Mouse (Mus musculus) stomach, embryonic 14.5 days (tissue): ENCODE measurements around the gene Spp1. TPM values are rescaled to one million over a fixed set of nuclear protein-coding genes. Genes with fewer than 3 reads are reported as not detected.

Source experiments
- ATAC-seq: fragments of 200-750 bp; cut with Nextera tagmentation; 2 replicates; pipeline ENCODE4 v1.8.0; 2017; ENCODE audit warnings: low read depth, moderate TSS enrichment; ENCODE audit not compliant: insufficient number of reproducible peaks, insufficient read depth, low FRiP score
- H3K27ac ChIP-seq: fragments of 300-500 bp; sonication (generic); 2 replicates; pipeline ENCODE4 v1.5.1; 2014; ENCODE audit warnings: mild to moderate bottlenecking, low read length, moderate library complexity, mixed read lengths
- H3K27me3 ChIP-seq: fragments of 300-500 bp; sonication (generic); 2 replicates; pipeline ENCODE4 v1.6.1; 2014; ENCODE audit warnings: low read length, control low read depth, mixed read lengths; ENCODE audit not compliant: control insufficient read depth, insufficient read depth
- H3K36me3 ChIP-seq: fragments of 300-500 bp; sonication (generic); 2 replicates; pipeline ENCODE4 v1.6.1; 2014; ENCODE audit warnings: mild to moderate bottlenecking, control low read depth, low read length, moderate library complexity, mixed read lengths; ENCODE audit not compliant: control insufficient read depth, insufficient read depth
- H3K4me1 ChIP-seq: fragments of 300-500 bp; sonication (generic); 2 replicates; pipeline ENCODE4 v1.6.1; 2014; ENCODE audit warnings: low read length, control low read depth, mixed read lengths; ENCODE audit not compliant: control insufficient read depth, insufficient read depth
- H3K4me2 ChIP-seq: fragments of 300-500 bp; sonication (generic); replicated peaks from 2 replicates; pipeline ENCODE4 v1.6.1; 2014; ENCODE audit warnings: low read depth, low read length, control low read depth
- H3K4me3 ChIP-seq: fragments of 300-500 bp; sonication (generic); 2 replicates; pipeline ENCODE4 v1.5.1; 2014; ENCODE audit warnings: low read depth, low read length, control low read depth
- H3K9ac ChIP-seq: fragments of 300-500 bp; sonication (generic); replicated peaks from 2 replicates; pipeline ENCODE4 v1.6.1; 2014; ENCODE audit warnings: low read depth, mild to moderate bottlenecking, control low read depth, low read length, moderate library complexity, mixed read lengths
- H3K9me3 ChIP-seq: fragments of 300-500 bp; sonication (generic); 2 replicates; pipeline ENCODE4 v1.6.1; 2016; ENCODE audit warnings: low read depth, low read length, control low read depth; ENCODE audit not compliant: control insufficient read depth
- WGBS: fragments of 180-500 bp; shearing (Covaris S2); extraction: QIAGEN DNeasy Blood & Tissue Kit; methylation state at CpG from one replicate; pipeline ENCODE4 v1.1.7; 2014; 5-methylcytosine and 5-hydroxymethylcytosine counted together
- polyA plus RNA-seq: library from polyadenylated mRNA; unstranded; fragments of >200 nt; fragmentation: Nextera tagmentation; extraction: Ambion mirVana; gene quantifications from 2 replicates; pipeline ENCODE4 v1.2.1, GENCODE M21; 2014

The Spp1 gene
- polyA plus RNA-seq, 1 experiment from 2014 or later: 8.2 TPM

- 60% methylated on average over 3 of the region's 3 CpGs for WGBS
- H3K4me1 ChIP-seq: no peaks in the 10 kb centered on the region
- no peak overlapping the region for H3K4me2 ChIP-seq
- no peaks in the 10 kb centered on the region for H3K27me3 ChIP-seq
- no peak for ATAC-seq
- no peak overlapping the region for H3K4me3 ChIP-seq
- no peak overlapping the region for H3K27ac ChIP-seq
- H3K9me3 ChIP-seq: no peaks in the 10 kb centered on the region
- H3K9ac ChIP-seq: no peak overlapping the region
- H3K36me3 ChIP-seq: no peaks in the 10 kb centered on the region
Measured at GRCm38 (mm10) chr5:104402651-104403050, 32.3 kb upstream of the Spp1 start.

GRCm38 (mm10) chr5:104403351-104403750 lies 31.6 kb upstream of the Spp1 start:
- H3K4me3 ChIP-seq: no peak overlapping the region
- H3K9me3 ChIP-seq: no peaks in the 10 kb centered on the region
- no peaks in the 10 kb centered on the region for H3K4me1 ChIP-seq
- ATAC-seq: no peak
- H3K9ac ChIP-seq: no peak overlapping the region
- H3K27ac ChIP-seq: no peak overlapping the region
- no peaks in the 10 kb centered on the region for H3K27me3 ChIP-seq
- H3K36me3 ChIP-seq: no peaks in the 10 kb centered on the region
- 64% methylated on average over 3 of the region's 3 CpGs for WGBS
- H3K4me2 ChIP-seq: no peak overlapping the region

- WGBS: 82% methylated on average over 7 of the region's 7 CpGs
- no peaks in the 10 kb centered on the region for H3K27me3 ChIP-seq
- H3K9ac ChIP-seq: no peak overlapping the region
- no peaks in the 10 kb centered on the region for H3K36me3 ChIP-seq
- H3K4me3 ChIP-seq: no peak overlapping the region
- no peak overlapping the region for H3K27ac ChIP-seq
- H3K9me3 ChIP-seq: no peaks in the 10 kb centered on the region
- H3K4me2 ChIP-seq: no peak overlapping the region
- no peak for ATAC-seq
- no peaks in the 10 kb centered on the region for H3K4me1 ChIP-seq
Measured at GRCm38 (mm10) chr5:104404551-104404950, 30.4 kb upstream of the Spp1 start.

GRCm38 (mm10) chr5:104405051-104405450 lies 29.9 kb upstream of the Spp1 start:
- Histone ChIP-seq H3K27me3 (no peaks in the 10 kb centered on the region), H3K9ac (no peak overlapping the region), H3K4me3 (no peak overlapping the region), H3K4me2 (no peak overlapping the region), H3K27ac (no peak overlapping the region), H3K36me3 (no peaks in the 10 kb centered on the region), H3K9me3 (no peaks in the 10 kb centered on the region), H3K4me1 (no peaks in the 10 kb centered on the region)
- no peak for ATAC-seq
- WGBS: 69% methylated on average over 3 of the region's 3 CpGs

- H3K4me1 ChIP-seq: no peaks in the 10 kb centered on the region
- H3K9me3 ChIP-seq: no peaks in the 10 kb centered on the region
- no peak overlapping the region for H3K27ac ChIP-seq
- H3K27me3 ChIP-seq: no peaks in the 10 kb centered on the region
- no peak for ATAC-seq
- no peaks in the 10 kb centered on the region for H3K36me3 ChIP-seq
- H3K4me3 ChIP-seq: no peak overlapping the region
- H3K9ac ChIP-seq: no peak overlapping the region
- H3K4me2 ChIP-seq: no peak overlapping the region
- WGBS: 17% methylated on average over 3 of the region's 3 CpGs
Measured at GRCm38 (mm10) chr5:104406756-104407155, 28.2 kb upstream of the Spp1 start.

GRCm38 (mm10) chr5:104407541-104408231 lies 27.2 kb upstream of the Spp1 start:
- Histone ChIP-seq H3K36me3 (no peaks in the 10 kb centered on the region), H3K4me2 (no peak overlapping the region), H3K4me3 (no peak overlapping the region), H3K27ac (no peak overlapping the region; the same call in 1 of the 2 replicates), H3K4me1 (no peaks in the 10 kb centered on the region), H3K9ac (no peak overlapping the region), H3K9me3 (no peaks in the 10 kb centered on the region), H3K27me3 (no peaks in the 10 kb centered on the region)
- no peak for ATAC-seq
- 52% methylated on average over 2 of the region's 2 CpGs for WGBS

- H3K9ac ChIP-seq: no peak overlapping the region
- WGBS: 85% methylated on average over 7 of the region's 7 CpGs
- no peaks in the 10 kb centered on the region for H3K36me3 ChIP-seq
- no peaks in the 10 kb centered on the region for H3K27me3 ChIP-seq
- H3K9me3 ChIP-seq: no peaks in the 10 kb centered on the region
- H3K4me3 ChIP-seq: no peak overlapping the region
- no peak for ATAC-seq
- H3K4me1 ChIP-seq: no peaks in the 10 kb centered on the region
- H3K4me2 ChIP-seq: no peak overlapping the region
- no peak overlapping the region for H3K27ac ChIP-seq
Measured at GRCm38 (mm10) chr5:104408549-104408948, 26.4 kb upstream of the Spp1 start.

- no peaks in the 10 kb centered on the region for H3K4me1 ChIP-seq
- no peak overlapping the region for H3K9ac ChIP-seq
- H3K4me2 ChIP-seq: no peak overlapping the region
- H3K27me3 ChIP-seq: no peaks in the 10 kb centered on the region
- no peaks in the 10 kb centered on the region for H3K36me3 ChIP-seq
- H3K27ac ChIP-seq: no peak overlapping the region
- 77% methylated on average over 2 of the region's 2 CpGs for WGBS
- no peaks in the 10 kb centered on the region for H3K9me3 ChIP-seq
- H3K4me3 ChIP-seq: no peak overlapping the region
- ATAC-seq: no peak
Measured at GRCm38 (mm10) chr5:104415999-104416398, 18.9 kb upstream of the Spp1 start.

GRCm38 (mm10) chr5:104417028-104417427 lies 17.9 kb upstream of the Spp1 start:
- Histone ChIP-seq H3K36me3 (no peaks in the 10 kb centered on the region), H3K4me2 (no peak overlapping the region), H3K27me3 (no peaks in the 10 kb centered on the region), H3K4me3 (no peak overlapping the region), H3K27ac (no peak overlapping the region), H3K9me3 (no peaks in the 10 kb centered on the region), H3K9ac (no peak overlapping the region), H3K4me1 (no peaks in the 10 kb centered on the region)
- no peak for ATAC-seq
- WGBS: 67% methylated on average over 3 of the region's 3 CpGs
